Mouse (Mus musculus) thymus, adult 2 months (tissue): ENCODE data around the gene Tom1. TPM values are rescaled to one million over a fixed set of nuclear protein-coding genes. Genes with fewer than 3 reads are reported as not detected.

Source experiments
- DNase-seq: peaks from one replicate; pipeline ENCODE4 v3.0.0; 2021
- H3K27ac ChIP-seq: fragments of 200-500 bp; 2 replicates; pipeline ENCODE4 v1.5.1; 2012; ENCODE audit warnings: low read length, control low read depth; ENCODE audit not compliant: control insufficient read depth, insufficient read depth
- H3K27me3 ChIP-seq: fragments of 200-500 bp; 2 replicates; pipeline ENCODE4 v1.6.1; 2012; ENCODE audit warnings: mild to moderate bottlenecking, low read length, moderate library complexity, mixed read lengths; ENCODE audit not compliant: control insufficient read depth, insufficient read depth
- H3K36me3 ChIP-seq: fragments of 200-500 bp; 2 replicates; pipeline ENCODE4 v1.6.1; 2012; ENCODE audit warnings: mild to moderate bottlenecking, low read length, moderate library complexity; ENCODE audit not compliant: control insufficient read depth, insufficient read depth
- H3K4me1 ChIP-seq: fragments of 200-500 bp; replicated peaks from 2 replicates; pipeline ENCODE4 v1.6.1; 2012; ENCODE audit warnings: low read length; ENCODE audit not compliant: control insufficient read depth, insufficient read depth
- H3K4me3 ChIP-seq: fragments of 200-500 bp; 2 replicates; pipeline ENCODE4 v1.5.1; 2012; ENCODE audit warnings: mild to moderate bottlenecking, low read length, control low read depth, moderate library complexity; ENCODE audit not compliant: control insufficient read depth, insufficient read depth
- CTCF ChIP-seq: fragments of 200-500 bp; IDR thresholded peaks from 2 replicates; pipeline ENCODE4 v1.5.1; 2012; ENCODE audit warnings: mild to moderate bottlenecking, control low read depth, low read length, moderate library complexity, borderline replicate concordance; ENCODE audit not compliant: control insufficient read depth, poor library complexity, insufficient read depth; ENCODE audit errors: extremely low read depth
- POLR2A ChIP-seq: fragments of 200-500 bp; IDR thresholded peaks from 2 replicates; pipeline ENCODE4 v1.6.1; 2012; ENCODE audit warnings: mild to moderate bottlenecking, low read length, control low read depth, moderate library complexity; ENCODE audit not compliant: control insufficient read depth, poor library complexity, insufficient read depth; ENCODE audit errors: extremely low read depth
- WGBS: fragments of 180-500 bp; shearing (Covaris S2); methylation state at CpG from one replicate; pipeline ENCODE4 v1.1.7; 2018; 5-methylcytosine and 5-hydroxymethylcytosine counted together
- polyA plus RNA-seq: library from polyadenylated mRNA; depleted of rRNA; stranded (reverse); fragments of >200 nt; gene quantifications from 2 replicates; pipeline ENCODE4 v1.2.3, GENCODE M21; 2012

Tom1 gene
- polyA plus RNA-seq, 1 experiment: 41.9 TPM

GRCm38 (mm10) chr8:75086002-75086401, 52.5 kb downstream of the Tom1 start:
- no peak for DNase-seq
- no peak overlapping the region for H3K4me3 ChIP-seq

DNA sequence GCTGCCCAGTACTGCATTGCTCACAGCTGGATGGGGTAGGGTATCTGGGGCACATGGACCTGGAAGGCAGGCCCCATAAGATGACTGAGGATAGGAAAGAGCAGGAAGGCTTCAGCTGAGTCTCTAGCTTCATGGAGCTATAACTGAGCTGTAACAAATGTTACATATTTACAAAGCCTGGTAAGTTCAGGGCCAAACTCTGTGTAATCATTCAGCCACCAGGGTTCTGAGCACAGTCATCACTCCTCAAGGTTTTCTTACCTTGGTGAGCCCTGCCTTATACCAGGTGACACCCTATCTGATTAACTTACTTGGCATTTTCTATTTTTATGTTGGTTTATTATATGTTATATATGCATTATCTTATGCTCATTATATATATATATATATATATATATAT, 53.6 kb downstream of the Tom1 start:
- Histone ChIP-seq H3K27ac (no peak overlapping the region), H3K4me1 (peaks cover 16% of the 10 kb centered on the region), H3K36me3 (no peaks in the 10 kb centered on the region), H3K4me3 (no peak overlapping the region), H3K27me3 (no peaks in the 10 kb centered on the region)
- DNase-seq: no peak
- no peak for TF ChIP-seq POLR2A
- no peak for TF ChIP-seq CTCF

More at GRCm38 (mm10) chr8:75086002-75086401, 52.5 kb downstream of the Tom1 start:
- no peak overlapping the region for H3K27ac ChIP-seq
- peaks cover 26% of the 10 kb centered on the region for H3K4me1 ChIP-seq
- TF ChIP-seq POLR2A (no peak), CTCF (no peak)
- WGBS: 90% methylated on average over 2 of the region's 2 CpGs
- no peaks in the 10 kb centered on the region for H3K36me3 ChIP-seq
- H3K27me3 ChIP-seq: no peaks in the 10 kb centered on the region

DNA sequence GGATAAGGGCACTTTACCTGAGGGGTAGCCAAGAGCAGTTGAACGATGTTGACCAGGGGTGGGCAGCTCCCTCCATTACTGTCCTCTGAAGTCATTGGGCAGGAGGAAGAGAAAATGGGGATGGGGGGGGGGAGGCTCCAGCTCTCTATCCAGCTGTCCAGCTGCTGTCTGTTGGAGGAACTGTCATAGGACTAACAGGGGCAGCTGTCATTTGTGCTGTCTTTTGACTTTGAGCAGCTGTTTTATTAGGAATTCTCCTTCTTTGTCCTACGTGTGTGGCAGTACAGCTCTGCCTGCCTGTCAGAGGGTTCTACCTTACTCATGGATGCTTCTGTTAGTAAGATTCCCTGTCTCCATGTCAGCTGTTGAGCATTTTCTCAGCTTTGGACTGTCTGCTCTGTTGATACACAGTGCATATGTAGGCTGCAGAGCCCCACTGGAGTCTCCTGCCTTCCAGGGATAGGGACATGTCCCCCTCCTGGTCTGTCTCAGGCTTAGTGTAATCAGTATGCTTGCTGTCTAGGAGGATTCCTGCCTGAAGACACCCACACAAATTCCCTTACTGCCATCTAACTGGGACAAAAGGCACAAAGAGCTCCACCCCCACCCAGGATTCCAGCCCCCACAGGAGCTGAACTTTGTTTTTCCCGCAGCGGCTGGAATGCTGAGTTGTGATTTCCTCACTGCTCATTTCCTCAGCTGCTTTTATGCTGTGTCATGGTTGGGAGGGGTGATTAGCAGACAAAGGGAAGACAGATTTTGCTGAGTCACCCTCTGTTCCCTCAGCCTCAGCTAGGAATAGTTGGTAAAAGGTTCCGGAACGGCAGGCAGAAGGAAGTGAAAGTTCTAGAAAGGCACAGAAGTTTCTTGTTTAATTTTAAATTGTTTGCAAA, 55.7 kb downstream of the Tom1 start:
- H3K36me3 ChIP-seq: no peaks in the 10 kb centered on the region
- TF ChIP-seq CTCF (no peak), POLR2A (no peak)
- 10% methylated on average over 6 of the region's 6 CpGs for WGBS
- no peak overlapping the region for H3K27ac ChIP-seq
- peak; percentile 13 for DNase-seq
- no peak overlapping the region for H3K4me3 ChIP-seq
- no peaks in the 10 kb centered on the region for H3K27me3 ChIP-seq
- H3K4me1 ChIP-seq: peaks cover 12% of the 10 kb centered on the region; the same call in 1 of the 2 replicates

- DNase-seq: no peak
- TF ChIP-seq POLR2A (no peak), CTCF (no peak)
- WGBS: 92% methylated on average over 4 of the region's 4 CpGs
Measured at GRCm38 (mm10) chr8:75090781-75091365, 57.4 kb downstream of the Tom1 start.

GRCm38 (mm10) chr8:75093399-75094156, 60.1 kb downstream of the Tom1 start, which contains the start of gene Hmox1:
Gene Hmox1, plus strand, starts transcription at chr8:75093621.
- Histone ChIP-seq H3K36me3 (no peaks in the 10 kb centered on the region), H3K27me3 (no peaks in the 10 kb centered on the region), H3K4me1 (peaks cover 15% of the 10 kb centered on the region; the same call in 1 of the 2 replicates), H3K27ac (no peak within 1 kb of the TSS), H3K4me3 (peak within 1 kb of the TSS; percentile 38)
- DNase-seq: peak; percentile 81
- WGBS: 11% methylated on average over 36 of the region's 36 CpGs
- TF ChIP-seq CTCF (no peak), POLR2A (no peak)

More at GRCm38 (mm10) chr8:75090781-75091365, 57.4 kb downstream of the Tom1 start:
- Histone ChIP-seq H3K27ac (no peak overlapping the region), H3K4me1 (peaks cover 12% of the 10 kb centered on the region; the same call in 1 of the 2 replicates), H3K27me3 (no peaks in the 10 kb centered on the region), H3K4me3 (no peak overlapping the region), H3K36me3 (no peaks in the 10 kb centered on the region)

GRCm38 (mm10) chr8:75102956-75103355, 69.5 kb downstream of the Tom1 start:
- Histone ChIP-seq H3K27me3 (no peaks in the 10 kb centered on the region), H3K4me3 (no peak overlapping the region), H3K27ac (no peak overlapping the region), H3K36me3 (no peaks in the 10 kb centered on the region), H3K4me1 (no peaks in the 10 kb centered on the region)
- DNase-seq: no peak
- 96% methylated on average over 4 of the region's 4 CpGs for WGBS
- TF ChIP-seq POLR2A: no peak
- no peak for TF ChIP-seq CTCF
